Mouse (Mus musculus) heart, postnatal 0 days (tissue): ENCODE measurements around the gene Atp6v1fnb.

Source experiments
- CTCF ChIP-seq: IDR thresholded peaks from 2 replicates; pipeline ENCODE4 v1.5.1; 2016; ENCODE audit warnings: antibody characterized with exemption, control low read depth, low read depth
- EP300 ChIP-seq: IDR thresholded peaks from 2 replicates; pipeline ENCODE4 v1.6.1; 2016; ENCODE audit warnings: antibody characterized with exemption, low read depth

DNA sequence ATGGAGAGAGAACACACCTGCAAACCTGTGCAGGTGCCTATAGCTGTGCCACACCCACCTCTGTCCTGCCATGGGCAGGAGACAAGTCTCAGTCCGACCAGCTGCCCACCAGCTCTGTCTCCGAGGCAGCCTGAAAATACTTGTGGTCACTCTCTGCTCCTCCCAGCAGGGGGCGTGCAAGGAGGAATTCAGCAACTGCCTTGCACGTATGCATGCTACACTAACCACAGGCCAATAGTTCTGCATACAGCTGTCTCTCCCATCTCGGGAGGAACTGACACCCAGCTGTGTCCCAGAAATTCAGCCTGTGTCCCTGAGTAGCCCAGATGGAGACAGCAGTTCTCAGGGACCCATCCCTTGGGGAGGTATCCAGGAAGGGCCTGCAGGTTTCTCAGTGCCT, 45.9 kb downstream of the Atp6v1fnb start:
- peak; percentile 80 for TF ChIP-seq CTCF
- no peak for TF ChIP-seq EP300
